26 mouse cellular contexts compared by ENCODE assay signal in genomic region chr11:95771665-95772064, GRCm38 (mm10). TPM values are rescaled to one million over a fixed set of nuclear protein-coding genes. Genes with fewer than 3 reads are reported as not detected.
DNase-seq lines count a peak whose midpoint lies in the region; ATAC-seq and TF ChIP-seq lines count a peak whose summit lies in the region.
"Had no signal": no experiment of that assay in that cellular context is flagged by ENCODE, and none has a peak within 500 bp of the region (broad histone marks: within the 10 kb centered on the region; RNA-seq: fewer than 3 reads in every experiment).

No protein-coding gene starts in this region.

- peak overlapping the region; percentile 74 for H3K27ac ChIP-seq in heart, adult 2 months
- no peak overlapping the region for H3K27ac ChIP-seq in heart, embryonic 11.5 days (ENCODE audit: low read depth, low read length)
- H3K27ac ChIP-seq in kidney, embryonic 16.5 days (ENCODE audit: low read length): 0 out of 2 replicates have a peak overlapping the region, but pooled peaks have one; percentile 41
- H3K27ac ChIP-seq in kidney, embryonic 14.5 days (ENCODE audit: low read depth, low read length): no peak overlapping the region
- peak overlapping the region; percentile 43; the same call in 1 of the 2 replicates for H3K27ac ChIP-seq in limb, embryonic 10.5 days
- H3K27ac ChIP-seq: heart, embryonic 15.5 days; intestine, embryonic 15.5 days had no signal

- H3K9me3 ChIP-seq in heart, embryonic 11.5 days (replicated peaks; ENCODE audit: control insufficient read depth, low read length): no peaks in the 10 kb centered on the region
- no peaks in the 10 kb centered on the region for H3K9me3 ChIP-seq in kidney, embryonic 16.5 days (ENCODE audit: low read length)
- H3K9me3 ChIP-seq in kidney, embryonic 14.5 days (ENCODE audit: control insufficient read depth, low read length): no peaks in the 10 kb centered on the region
- no peaks in the 10 kb centered on the region for H3K9me3 ChIP-seq in limb, embryonic 10.5 days (replicated peaks)
- H3K9me3 ChIP-seq: embryonic facial prominence, embryonic 12.5 days; heart, embryonic 15.5 days; hindbrain, embryonic 10.5 days; intestine, embryonic 15.5 days had no signal

- no peak for TF ChIP-seq POLR2A in heart, adult 2 months (IDR thresholded peaks at IDR 0.05; ENCODE audit: insufficient read depth, low read depth, low read length)

- H3K9ac ChIP-seq in heart, adult 2 months (ENCODE audit: low read depth, low read length): no peak overlapping the region
- no peak overlapping the region for H3K9ac ChIP-seq in heart, embryonic 11.5 days (ENCODE audit: low read depth, low read length)
- H3K9ac ChIP-seq in kidney, embryonic 16.5 days (replicated peaks; ENCODE audit: low read length): no peak overlapping the region
- no peak overlapping the region for H3K9ac ChIP-seq in kidney, embryonic 14.5 days (ENCODE audit: low read depth, low read length)
- H3K9ac ChIP-seq: embryonic facial prominence, embryonic 12.5 days; forebrain, postnatal 0 days; heart, embryonic 15.5 days; intestine, embryonic 15.5 days had no signal

- no peak overlapping the region for H3K4me3 ChIP-seq in heart, adult 2 months
- H3K4me3 ChIP-seq in heart, embryonic 11.5 days (ENCODE audit: low read depth, low read length): no peak overlapping the region
- H3K4me3 ChIP-seq in kidney, embryonic 16.5 days (ENCODE audit: low read length): no peak overlapping the region
- no peak overlapping the region for H3K4me3 ChIP-seq in kidney, embryonic 14.5 days (ENCODE audit: low read length)
- H3K4me3 ChIP-seq in limb, embryonic 10.5 days: no peak overlapping the region
- H3K4me3 ChIP-seq: embryonic facial prominence, embryonic 12.5 days; heart, embryonic 15.5 days; hindbrain, embryonic 10.5 days; intestine, embryonic 15.5 days; layer of hippocampus, adult 2 months had no signal

- no peak for DNase-seq in heart, adult 2 months
- DNase-seq in ES-CJ7 (ENCODE audit: low read depth, low spot score): peak; percentile 65
- DNase-seq in limb, embryonic 10.5 days (ENCODE audit: low spot score): no peak
- no peak for DNase-seq in layer of hippocampus, postnatal 10 days (ENCODE audit: low spot score in 2 of 2)
- DNase-seq: adrenal gland, adult 8-10 months; cerebellum, adult 2 months; cerebellum, postnatal 25 days; forebrain, postnatal 0 days; kidney, postnatal 10 days; midbrain, embryonic 14.5 days; right cerebral cortex, postnatal 14 days; spleen, adult 18-20 months; thymus, postnatal 14 days had no signal

- peaks cover 22% of the 10 kb centered on the region for H3K4me1 ChIP-seq in heart, adult 2 months (ENCODE audit: control insufficient read depth, insufficient read depth, low read length)
- H3K4me1 ChIP-seq in heart, embryonic 11.5 days (ENCODE audit: control insufficient read depth, insufficient read depth, low read length): no peaks in the 10 kb centered on the region
- no peaks in the 10 kb centered on the region for H3K4me1 ChIP-seq in kidney, embryonic 16.5 days (ENCODE audit: insufficient read depth, low read length)
- no peaks in the 10 kb centered on the region for H3K4me1 ChIP-seq in kidney, embryonic 14.5 days (ENCODE audit: control insufficient read depth, insufficient read depth, low read length)
- H3K4me1 ChIP-seq in limb, embryonic 10.5 days: peaks cover 9% of the 10 kb centered on the region
- H3K4me1 ChIP-seq: intestine, embryonic 15.5 days had no signal

- no peak for ATAC-seq in heart, embryonic 11.5 days (replicated peaks; ENCODE audit: insufficient number of reproducible peaks, low FRiP score, low TSS enrichment)
- no peak for ATAC-seq in kidney, embryonic 16.5 days (ENCODE audit: low FRiP score, low TSS enrichment)
- no peak for ATAC-seq in kidney, embryonic 14.5 days (ENCODE audit: low FRiP score, low TSS enrichment)
- ATAC-seq: activated CD4-positive, CD25-positive, alpha-beta regulatory T cell, adult 4 months; CD4-positive, CD25-positive, alpha-beta regulatory T cell, adult 4 months; forebrain, postnatal 0 days; hindbrain, embryonic 16.5 days had no signal

- no peak overlapping the region for H3K4me2 ChIP-seq in heart, embryonic 11.5 days
- H3K4me2 ChIP-seq in kidney, embryonic 16.5 days (replicated peaks; ENCODE audit: low read depth, low read length): no peak overlapping the region
- no peak overlapping the region for H3K4me2 ChIP-seq in kidney, embryonic 14.5 days (replicated peaks; ENCODE audit: low read depth, low read length)
- H3K4me2 ChIP-seq: embryonic facial prominence, embryonic 12.5 days; heart, embryonic 15.5 days; intestine, embryonic 15.5 days had no signal

- intact Hi-C loops in heart, adult 2 months (cut with DNase I): loop anchor here (2.0 kb wide), 3 partner anchors 17 to 81 kb away; no protein-coding TSS in a partner anchor

- no peaks in the 10 kb centered on the region for H3K27me3 ChIP-seq in heart, adult 2 months (ENCODE audit: control insufficient read depth, insufficient read depth, low read length)
- H3K27me3 ChIP-seq in heart, embryonic 11.5 days (ENCODE audit: control insufficient read depth, insufficient read depth, low read length): no peaks in the 10 kb centered on the region
- no peaks in the 10 kb centered on the region for H3K27me3 ChIP-seq in kidney, embryonic 16.5 days (ENCODE audit: insufficient read depth, low read length)
- no peaks in the 10 kb centered on the region for H3K27me3 ChIP-seq in kidney, embryonic 14.5 days (ENCODE audit: control insufficient read depth, insufficient read depth, low read length)
- no peaks in the 10 kb centered on the region for H3K27me3 ChIP-seq in limb, embryonic 10.5 days (ENCODE audit: low read depth, poor library complexity, severe bottlenecking)
- H3K27me3 ChIP-seq: embryonic facial prominence, embryonic 12.5 days; heart, embryonic 15.5 days; intestine, embryonic 15.5 days had no signal

- H3K36me3 ChIP-seq in heart, adult 2 months (ENCODE audit: control insufficient read depth, insufficient read depth, low read length): peaks cover 4% of the 10 kb centered on the region
- H3K36me3 ChIP-seq in heart, embryonic 11.5 days (ENCODE audit: control insufficient read depth, insufficient read depth, low read length): no peaks in the 10 kb centered on the region
- H3K36me3 ChIP-seq in kidney, embryonic 16.5 days (ENCODE audit: insufficient read depth, low read length): peaks cover 18% of the 10 kb centered on the region
- H3K36me3 ChIP-seq in kidney, embryonic 14.5 days (ENCODE audit: control insufficient read depth, insufficient read depth, low read length): peaks cover 7% of the 10 kb centered on the region; the same call in 1 of the 2 replicates
- peaks cover 39% of the 10 kb centered on the region for H3K36me3 ChIP-seq in limb, embryonic 10.5 days

- no peaks in the 10 kb centered on the region for H3K79me2 ChIP-seq in heart, adult 2 months (replicated peaks; ENCODE audit: control insufficient read depth, insufficient read depth, low read length)

- TF ChIP-seq EP300 in heart, adult 2 months (IDR thresholded peaks at IDR 0.05; ENCODE audit: insufficient read depth, low read depth, low read length): no peak

- WGBS in heart, adult 2 months: 65% methylated on average over 8 of the region's 8 CpGs
- 79% methylated on average over 8 of the region's 8 CpGs for WGBS in heart, embryonic 11.5 days (ENCODE audit: insufficient replicate concordance)
- 62% methylated on average over 8 of the region's 8 CpGs for whole genome bisulfite sequencing in kidney, embryonic 16.5 days
- WGBS in kidney, embryonic 14.5 days: 67% methylated on average over 8 of the region's 8 CpGs
- WGBS in limb, embryonic 10.5 days: 84% methylated on average over 8 of the region's 8 CpGs

- no peak for TF ChIP-seq CTCF in heart, adult 2 months (IDR thresholded peaks at IDR 0.05)

RNA-seq across cellular contexts. Expression of gene B130006D01Rik, which starts 48.3 kb away (rescaled TPM):
- under 1 TPM; 0.26 to 0.30 TPM for total RNA-seq in heart, adult 2 months (2021)
- 0.06 and 0.15 TPM in 2 replicates for polyA plus RNA-seq in heart, adult 2 months (2012; rRNA removed)
- 0.70 and 1.1 TPM in 2 replicates for polyA plus RNA-seq in heart, embryonic 11.5 days (2014; fragmentation: Nextera tagmentation; extraction: Ambion mirVana)
- polyA plus RNA-seq in kidney, embryonic 16.5 days (2015; fragmentation: Nextera tagmentation; extraction: Ambion mirVana): 1.1 and 1.8 TPM in 2 replicates
- 1.5 and 1.6 TPM in 2 replicates for polyA plus RNA-seq in kidney, embryonic 14.5 days (2014; fragmentation: Nextera tagmentation; extraction: Ambion mirVana)
- 2.3 TPM in 2 replicates for polyA plus RNA-seq in limb, embryonic 10.5 days (2016; fragmentation: Nextera tagmentation; extraction: Ambion mirVana)
- total RNA-seq in layer of hippocampus, postnatal 10 days (2021): 1 to 10 TPM; 1.6 to 1.8 TPM

RNA-seq across cellular contexts. Expression of gene Phospho1, which starts 52.6 kb away (rescaled TPM):
- total RNA-seq in heart, adult 2 months (2021): 100 to 1,000 TPM; 181 to 206 TPM
- 193 and 244 TPM in 2 replicates for polyA plus RNA-seq in heart, adult 2 months (2012; rRNA removed)
- polyA plus RNA-seq in heart, embryonic 11.5 days (2014; fragmentation: Nextera tagmentation; extraction: Ambion mirVana): 1.1 TPM in 1 of 2 replicates, not detected in the other
- not detected in 2 replicates for polyA plus RNA-seq in kidney, embryonic 16.5 days (2015; fragmentation: Nextera tagmentation; extraction: Ambion mirVana)
- not detected in 2 replicates for polyA plus RNA-seq in kidney, embryonic 14.5 days (2014; fragmentation: Nextera tagmentation; extraction: Ambion mirVana)
- polyA plus RNA-seq in limb, embryonic 10.5 days (2016; fragmentation: Nextera tagmentation; extraction: Ambion mirVana): not detected in 2 replicates
- 10 to 100 TPM; 17.8 to 21.3 TPM for total RNA-seq in layer of hippocampus, postnatal 10 days (2021)
- polyA plus RNA-seq: activated CD4-positive, CD25-positive, alpha-beta regulatory T cell, adult 4 months; CD4-positive, CD25-positive, alpha-beta regulatory T cell, adult 4 months; embryonic facial prominence, embryonic 12.5 days; forebrain, embryonic 11.5 days; forebrain, postnatal 0 days; hindbrain, embryonic 16.5 days; neural tube, embryonic 11.5 days had no signal

RNA-seq across cellular contexts. Expression of gene Zfp652, which starts 59.2 kb away (rescaled TPM):
- 10 to 100 TPM; 47.6 to 54.4 TPM for total RNA-seq in heart, adult 2 months (2021)
- 16.1 and 22.3 TPM in 2 replicates for polyA plus RNA-seq in heart, adult 2 months (2012; rRNA removed)
- polyA plus RNA-seq in heart, embryonic 11.5 days (2014; fragmentation: Nextera tagmentation; extraction: Ambion mirVana): 5.6 and 7.3 TPM in 2 replicates
- polyA plus RNA-seq in kidney, embryonic 16.5 days (2015; fragmentation: Nextera tagmentation; extraction: Ambion mirVana): 22.6 and 24.0 TPM in 2 replicates
- polyA plus RNA-seq in kidney, embryonic 14.5 days (2014; fragmentation: Nextera tagmentation; extraction: Ambion mirVana): 13.5 and 13.8 TPM in 2 replicates
- polyA plus RNA-seq in limb, embryonic 10.5 days (2016; fragmentation: Nextera tagmentation; extraction: Ambion mirVana): 18.0 and 21.5 TPM in 2 replicates
- 10 to 100 TPM; 51.1 to 52.1 TPM for total RNA-seq in layer of hippocampus, postnatal 10 days (2021)

Comparison
In these comparisons a context has a peak if more than half of its experiments do, and no peak if none do; other contexts are left out.
1. H3K27ac ChIP-seq: peak in heart, adult 2 months (single experiment), kidney, embryonic 16.5 days (single experiment) and limb, embryonic 10.5 days (single experiment); none in heart, embryonic 11.5 days (single experiment) and kidney, embryonic 14.5 days (single experiment).
2. RNA of gene Phospho1, which starts 52.6 kb away (polyA plus RNA-seq): 193 to 244 TPM in heart, adult 2 months; 1.1 TPM in heart, embryonic 11.5 days, not detected in limb, embryonic 10.5 days, not detected in kidney, embryonic 14.5 days and not detected in kidney, embryonic 16.5 days; every median in the first group is over 10 times any median in the second.